Mouse (Mus musculus): ENCODE results near the gene Gm21915.

Gene Gm21915

GRCm38 (mm10) chr9:40717182-40717874, 46.9 kb downstream of the Gm21915 start:
- peak; percentile 36 to 41 for DNase-seq (ENCODE audit: low spot score in 2 of 2)

GRCm38 (mm10) chr9:40717875-40718185, 47.4 kb downstream of the Gm21915 start:
- no peak for DNase-seq (ENCODE audit: low spot score in 2 of 2)
